Mouse (Mus musculus) thymus, postnatal 25 days (tissue): ENCODE data around the gene Fam19a2.

ENCODE experiments used
- DNase-seq: peaks from one replicate; pipeline ENCODE4 v3.0.0; 2022

The Fam19a2 gene

GRCm38 (mm10) chr10:123572342-123573070 lies 308.7 kb downstream of the Fam19a2 start:
- no peak for DNase-seq

GRCm38 (mm10) chr10:123577823-123578222 lies 314.0 kb downstream of the Fam19a2 start:
- DNase-seq = no peak

GRCm38 (mm10) chr10:123579012-123579411 lies 315.2 kb downstream of the Fam19a2 start:
- no peak for DNase-seq

GRCm38 (mm10) chr10:123595043-123595442 lies 331.2 kb downstream of the Fam19a2 start:
- no peak for DNase-seq

GRCm38 (mm10) chr10:123597059-123597458 lies 333.3 kb downstream of the Fam19a2 start:
- DNase-seq = no peak

- DNase-seq = no peak
Measured at GRCm38 (mm10) chr10:123605671-123606070, 341.9 kb downstream of the Fam19a2 start.

- DNase-seq = no peak
Measured at GRCm38 (mm10) chr10:123626691-123627090, 362.9 kb downstream of the Fam19a2 start.

- DNase-seq = no peak
Measured at GRCm38 (mm10) chr10:123629248-123629744, 365.5 kb downstream of the Fam19a2 start.

GRCm38 (mm10) chr10:123632029-123632428 lies 368.2 kb downstream of the Fam19a2 start:
- no peak for DNase-seq

GRCm38 (mm10) chr10:123636655-123637054 lies 372.9 kb downstream of the Fam19a2 start:
- DNase-seq = no peak

GRCm38 (mm10) chr10:123637496-123637895 lies 373.7 kb downstream of the Fam19a2 start:
- DNase-seq = no peak

GRCm38 (mm10) chr10:123645568-123645967 lies 381.8 kb downstream of the Fam19a2 start:
- DNase-seq = no peak

GRCm38 (mm10) chr10:123671208-123671607 lies 407.4 kb downstream of the Fam19a2 start:
- no peak for DNase-seq

GRCm38 (mm10) chr10:123678284-123678864 lies 414.6 kb downstream of the Fam19a2 start:
- DNase-seq = no peak

GRCm38 (mm10) chr10:123682718-123683255 lies 419.0 kb downstream of the Fam19a2 start:
- no peak for DNase-seq

GRCm38 (mm10) chr10:123692186-123692925 lies 428.6 kb downstream of the Fam19a2 start:
- no peak for DNase-seq

- DNase-seq = no peak
Measured at GRCm38 (mm10) chr10:123692926-123693224, 429.1 kb downstream of the Fam19a2 start.

- DNase-seq = no peak
Measured at GRCm38 (mm10) chr10:123702595-123702994, 438.8 kb downstream of the Fam19a2 start.

GRCm38 (mm10) chr10:123707026-123707425 lies 443.2 kb downstream of the Fam19a2 start:
- no peak for DNase-seq

- no peak for DNase-seq
Measured at GRCm38 (mm10) chr10:123710738-123711137, 446.9 kb downstream of the Fam19a2 start.

GRCm38 (mm10) chr10:123721952-123722460 lies 458.2 kb downstream of the Fam19a2 start:
- no peak for DNase-seq

GRCm38 (mm10) chr10:123723641-123724040 lies 459.8 kb downstream of the Fam19a2 start:
- DNase-seq = no peak

GRCm38 (mm10) chr10:123748317-123748716 lies 484.5 kb downstream of the Fam19a2 start:
- no peak for DNase-seq
